Mouse (Mus musculus): Measurements from ENCODE around the gene Sh2d1b1. TPM values are rescaled to one million over a fixed set of nuclear protein-coding genes. Genes with fewer than 3 reads are reported as not detected.
"Not testable (repeated sequence)": the region's sequence is repeated elsewhere in the genome, so short reads cannot be mapped to it uniquely, and the experiment has no call there.

Sh2d1b1 gene
- 0.09 TPM in 1 of 2 replicates, not detected in the other for polyA plus RNA-seq (2016; fragmentation: Nextera tagmentation; extraction: Ambion mirVana)

DNA sequence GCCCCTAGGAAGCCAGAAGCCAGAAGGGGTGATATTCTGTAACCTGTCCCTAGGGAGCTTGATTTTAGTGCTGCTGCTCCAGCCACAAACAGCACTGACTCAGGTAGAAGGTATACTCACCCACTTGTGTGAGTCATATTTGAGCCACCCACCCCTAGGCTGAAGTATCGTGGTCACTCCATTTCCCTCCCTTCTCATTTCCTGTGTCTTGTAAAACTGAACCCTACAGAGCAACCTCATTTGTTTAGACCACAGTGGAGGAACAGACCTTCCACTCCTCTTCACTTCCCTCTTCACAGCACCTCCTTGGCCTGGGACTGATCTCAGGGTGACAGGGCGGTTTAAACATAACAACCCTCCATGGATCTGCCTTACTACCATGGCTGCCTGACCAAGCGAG, at the start of gene Sh2d1b1:
Sh2d1b1 (plus strand) TSS at position 305 of the 400 bp plus-strand sequence.
- H3K4me2 ChIP-seq (replicated peaks), result no peak within 1 kb of the TSS
- H3K9ac ChIP-seq (replicated peaks), result no peak within 1 kb of the TSS
- no peak within 1 kb of the TSS for H3K4me3 ChIP-seq
- H3K27ac ChIP-seq (replicated peaks), result no peak within 1 kb of the TSS
- ATAC-seq (ENCODE audit: low FRiP score, low read depth), result no peak
- H3K4me1 ChIP-seq, result no peaks in the 10 kb centered on the region
- 91% methylated on average over 3 of the region's 3 CpGs for WGBS
- no peaks in the 10 kb centered on the region for H3K27me3 ChIP-seq
- no peaks in the 10 kb centered on the region for H3K36me3 ChIP-seq
- no peaks in the 10 kb centered on the region for H3K9me3 ChIP-seq

DNA sequence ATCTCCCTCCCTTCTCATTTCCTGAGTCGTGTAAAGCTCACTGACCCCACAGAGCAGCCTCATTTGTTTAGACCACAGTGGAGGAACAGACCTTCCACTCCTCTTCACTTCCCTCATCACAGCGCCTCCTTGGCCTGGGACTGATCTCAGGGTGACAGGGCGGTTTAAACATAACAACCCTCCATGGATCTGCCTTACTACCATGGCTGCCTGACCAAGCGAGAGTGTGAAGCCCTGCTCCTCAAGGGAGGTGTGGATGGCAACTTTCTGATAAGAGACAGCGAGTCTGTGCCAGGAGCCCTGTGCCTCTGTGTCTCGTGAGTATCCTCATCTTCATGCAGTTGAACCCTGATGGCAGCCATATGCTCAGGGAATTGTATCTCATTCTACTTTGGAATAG, 44.4 kb upstream of the Sh2d1b1 start, which contains the start of gene Sh2d1b2:
Sh2d1b2 (plus strand) TSS at position 62 of the 400 bp plus-strand sequence.
- WGBS, result 83% methylated on average over 6 of the region's 6 CpGs
- H3K9ac ChIP-seq (replicated peaks); H3K4me1 ChIP-seq; H3K27me3 ChIP-seq; ATAC-seq (ENCODE audit: low FRiP score, low read depth); H3K4me2 ChIP-seq (replicated peaks); H3K27ac ChIP-seq (replicated peaks); H3K9me3 ChIP-seq; H3K36me3 ChIP-seq; H3K4me3 ChIP-seq: not testable (repeated sequence)

DNA sequence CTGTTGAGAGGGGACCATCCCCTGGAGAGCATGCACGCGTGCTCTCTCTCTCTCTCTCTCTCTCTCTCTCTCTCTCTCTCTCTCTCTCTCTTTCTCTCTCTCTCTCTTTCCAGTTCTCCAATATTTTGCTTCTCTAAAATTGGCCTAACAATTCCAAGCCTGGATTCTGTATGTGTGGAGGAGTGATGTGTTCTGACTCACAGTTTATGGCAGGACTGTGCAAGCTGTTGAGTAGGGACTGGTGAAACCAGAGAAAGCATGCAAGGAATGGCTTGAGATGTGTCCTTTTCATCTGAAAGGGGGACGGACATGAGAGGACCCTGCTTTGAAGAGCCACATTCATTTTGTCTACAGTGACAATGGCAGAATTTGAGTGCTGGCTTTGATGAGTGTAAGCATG, 32.1 kb upstream of the Sh2d1b1 start:
- no peak for ATAC-seq (ENCODE audit: low FRiP score, low read depth)

DNA sequence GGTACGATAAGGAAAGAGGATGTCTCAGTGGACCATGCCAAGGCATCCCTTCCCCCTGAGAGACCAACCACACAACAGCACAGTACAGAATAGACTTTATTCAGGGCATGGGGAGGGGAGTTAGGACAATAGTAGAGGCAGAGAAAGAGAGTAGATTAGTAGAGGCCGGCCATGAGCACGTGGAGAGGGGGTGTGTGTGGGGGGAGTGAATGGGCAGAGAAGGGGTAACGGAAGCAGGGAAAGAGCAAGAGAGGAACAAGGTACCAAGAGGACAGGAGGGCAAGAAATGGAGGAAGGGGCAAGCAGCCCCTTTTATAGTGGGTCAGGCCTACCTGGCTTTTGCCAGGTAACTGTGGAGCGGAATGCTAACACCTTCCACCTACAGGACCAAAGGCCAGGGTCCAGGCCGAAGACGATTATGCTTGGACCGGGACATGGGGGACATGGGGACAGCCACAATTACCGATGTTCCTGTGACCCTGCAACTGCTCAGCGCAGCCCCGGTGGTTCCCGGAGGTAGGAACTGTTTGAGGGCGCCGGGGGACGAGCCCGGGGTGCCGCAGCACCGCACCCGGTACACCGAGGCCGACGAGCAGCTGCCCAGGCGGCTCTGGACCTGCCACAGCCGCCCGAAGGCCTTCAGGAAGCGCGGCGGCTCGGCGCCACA, 22.1 kb upstream of the Sh2d1b1 start:
- Histone ChIP-seq H3K9me3 (no peaks in the 10 kb centered on the region), H3K4me2 (replicated peaks) (peak overlapping the region; percentile 77), H3K9ac (replicated peaks) (peak overlapping the region; percentile 86), H3K4me3 (peak overlapping the region; percentile 86), H3K27ac (replicated peaks) (no peak overlapping the region), H3K27me3 (0 out of 2 replicates have a peak, but pooled peaks cover 7% of the 10 kb centered on the region), H3K36me3 (no peaks in the 10 kb centered on the region), H3K4me1 (0 out of 2 replicates have a peak, but pooled peaks cover 6% of the 10 kb centered on the region)
- peak; percentile 86; the same call in 1 of the 2 replicates for ATAC-seq (ENCODE audit: low FRiP score, low read depth)
- 31% methylated on average over 26 of the region's 30 CpGs for WGBS

More for the DNA sequence above, 32.1 kb upstream of the Sh2d1b1 start:
- Histone ChIP-seq H3K36me3 (no peaks in the 10 kb centered on the region), H3K4me1 (no peaks in the 10 kb centered on the region), H3K9ac (replicated peaks) (no peak overlapping the region), H3K4me3 (no peak overlapping the region), H3K27ac (replicated peaks) (no peak overlapping the region), H3K27me3 (peaks cover 8% of the 10 kb centered on the region; the same call in 1 of the 2 replicates), H3K9me3 (no peaks in the 10 kb centered on the region), H3K4me2 (replicated peaks) (no peak overlapping the region)
- 85% methylated on average over 3 of the region's 3 CpGs for WGBS

GRCm38 (mm10) chr1:170255560-170255910, 21.6 kb upstream of the Sh2d1b1 start:
- no peak overlapping the region for H3K27ac ChIP-seq (replicated peaks)
- H3K9ac ChIP-seq (replicated peaks), result peak overlapping the region; percentile 86

GRCm38 (mm10) chr1:170270281-170270680, 6.8 kb upstream of the Sh2d1b1 start:
- H3K4me1 ChIP-seq, result no peaks in the 10 kb centered on the region
- H3K9ac ChIP-seq (replicated peaks), result no peak overlapping the region
- no peaks in the 10 kb centered on the region for H3K27me3 ChIP-seq
- H3K4me2 ChIP-seq (replicated peaks), result no peak overlapping the region
- H3K9me3 ChIP-seq, result 0 out of 2 replicates have a peak, but pooled peaks cover 3% of the 10 kb centered on the region
- H3K4me3 ChIP-seq, result no peak overlapping the region
- H3K36me3 ChIP-seq, result no peaks in the 10 kb centered on the region
- ATAC-seq (ENCODE audit: low FRiP score, low read depth), result no peak
- whole genome bisulfite sequencing, result 88% methylated on average over 6 of the region's 6 CpGs
- H3K27ac ChIP-seq (replicated peaks), result no peak overlapping the region

More at GRCm38 (mm10) chr1:170255560-170255910, 21.6 kb upstream of the Sh2d1b1 start:
- Histone ChIP-seq H3K4me2 (replicated peaks) (peak overlapping the region; percentile 77), H3K4me3 (peak overlapping the region; percentile 86), H3K27me3 (0 out of 2 replicates have a peak, but pooled peaks cover 7% of the 10 kb centered on the region), H3K9me3 (no peaks in the 10 kb centered on the region), H3K4me1 (0 out of 2 replicates have a peak, but pooled peaks cover 6% of the 10 kb centered on the region), H3K36me3 (no peaks in the 10 kb centered on the region)
- ATAC-seq (ENCODE audit: low FRiP score, low read depth), result peak; percentile 100
- WGBS, result 8% methylated on average over 32 of the region's 32 CpGs

DNA sequence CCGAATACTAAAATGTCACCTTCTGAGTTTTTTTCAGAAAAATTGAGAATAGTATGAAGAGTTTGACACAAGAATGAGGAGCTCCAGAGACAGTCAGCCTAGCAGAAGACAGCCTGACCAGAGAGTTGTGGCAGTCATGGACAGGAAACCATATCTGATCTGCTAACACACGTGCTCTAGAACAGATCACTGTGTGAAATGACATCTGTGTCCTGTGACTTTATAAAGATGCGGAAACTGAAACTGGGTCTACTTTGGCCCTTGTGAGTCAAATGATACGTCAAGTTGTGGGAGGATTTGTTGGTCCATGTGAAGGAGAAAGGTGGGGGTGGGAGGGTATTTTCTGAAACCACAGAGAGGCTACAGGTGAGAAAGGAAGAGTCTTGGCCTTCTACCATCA, 6.4 kb upstream of the Sh2d1b1 start:
- H3K9ac ChIP-seq (replicated peaks), result no peak overlapping the region
- no peak for ATAC-seq (ENCODE audit: low FRiP score, low read depth)
- no peak overlapping the region for H3K4me3 ChIP-seq
- H3K9me3 ChIP-seq, result 0 out of 2 replicates have a peak, but pooled peaks cover 3% of the 10 kb centered on the region
- no peak overlapping the region for H3K27ac ChIP-seq (replicated peaks)
- H3K27me3 ChIP-seq, result no peaks in the 10 kb centered on the region
- H3K4me2 ChIP-seq (replicated peaks), result no peak overlapping the region
- 91% methylated on average over 4 of the region's 4 CpGs for WGBS
- H3K4me1 ChIP-seq, result no peaks in the 10 kb centered on the region
- no peaks in the 10 kb centered on the region for H3K36me3 ChIP-seq

- no peak overlapping the region for H3K4me2 ChIP-seq (replicated peaks)
- H3K4me3 ChIP-seq, result no peak overlapping the region
- no peaks in the 10 kb centered on the region for H3K9me3 ChIP-seq
- H3K27me3 ChIP-seq, result no peaks in the 10 kb centered on the region
- H3K27ac ChIP-seq (replicated peaks), result no peak overlapping the region
- H3K9ac ChIP-seq (replicated peaks), result no peak overlapping the region
- no peaks in the 10 kb centered on the region for H3K36me3 ChIP-seq
- ATAC-seq (ENCODE audit: low FRiP score, low read depth), result no peak
- no peaks in the 10 kb centered on the region for H3K4me1 ChIP-seq
These were observed 3.9 kb upstream of the Sh2d1b1 start for GRCm38 (mm10) chr1:170273252-170273651.

DNA sequence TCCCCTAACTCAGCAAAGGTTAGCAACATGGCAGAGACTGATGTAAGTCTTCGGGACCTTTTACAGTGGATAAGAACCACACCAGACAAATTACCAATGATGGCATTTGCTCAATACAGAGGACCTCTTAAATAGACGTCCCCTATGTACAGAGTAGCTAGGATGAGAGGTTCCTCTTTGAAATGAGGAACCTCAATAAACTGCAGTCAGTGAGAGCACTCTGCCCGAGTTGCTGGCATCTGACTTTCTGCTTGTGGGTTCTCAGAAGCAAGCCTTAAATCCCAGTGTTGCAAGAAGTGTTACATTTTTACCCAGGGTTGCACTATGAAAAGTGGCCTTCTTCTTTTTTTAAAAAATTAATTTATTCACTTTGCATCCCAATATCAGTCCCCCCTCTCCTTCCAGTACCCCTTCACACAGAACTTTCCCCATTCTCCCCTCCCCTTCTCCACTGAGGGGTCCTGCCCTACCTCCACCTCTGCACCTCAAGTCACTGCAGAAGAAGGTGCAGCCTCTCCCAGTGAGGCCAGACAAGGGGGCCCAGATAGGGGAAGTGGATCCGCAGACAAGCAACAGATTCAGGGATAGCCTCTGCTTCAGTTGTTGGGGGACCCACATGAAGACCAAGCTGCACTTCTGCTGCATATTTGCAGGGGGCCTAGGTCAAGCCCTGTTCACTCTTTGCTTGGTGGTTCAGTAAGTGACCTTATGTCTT, 5.5 kb downstream of the Sh2d1b1 start:
- Histone ChIP-seq H3K36me3 (no peaks in the 10 kb centered on the region), H3K9me3 (no peaks in the 10 kb centered on the region), H3K9ac (replicated peaks) (no peak overlapping the region), H3K4me3 (no peak overlapping the region), H3K27ac (replicated peaks) (no peak overlapping the region), H3K4me2 (replicated peaks) (no peak overlapping the region), H3K27me3 (no peaks in the 10 kb centered on the region), H3K4me1 (no peaks in the 10 kb centered on the region)
- WGBS, result 83% methylated on average over 4 of the region's 4 CpGs
- ATAC-seq (ENCODE audit: low FRiP score, low read depth), result no peak

DNA sequence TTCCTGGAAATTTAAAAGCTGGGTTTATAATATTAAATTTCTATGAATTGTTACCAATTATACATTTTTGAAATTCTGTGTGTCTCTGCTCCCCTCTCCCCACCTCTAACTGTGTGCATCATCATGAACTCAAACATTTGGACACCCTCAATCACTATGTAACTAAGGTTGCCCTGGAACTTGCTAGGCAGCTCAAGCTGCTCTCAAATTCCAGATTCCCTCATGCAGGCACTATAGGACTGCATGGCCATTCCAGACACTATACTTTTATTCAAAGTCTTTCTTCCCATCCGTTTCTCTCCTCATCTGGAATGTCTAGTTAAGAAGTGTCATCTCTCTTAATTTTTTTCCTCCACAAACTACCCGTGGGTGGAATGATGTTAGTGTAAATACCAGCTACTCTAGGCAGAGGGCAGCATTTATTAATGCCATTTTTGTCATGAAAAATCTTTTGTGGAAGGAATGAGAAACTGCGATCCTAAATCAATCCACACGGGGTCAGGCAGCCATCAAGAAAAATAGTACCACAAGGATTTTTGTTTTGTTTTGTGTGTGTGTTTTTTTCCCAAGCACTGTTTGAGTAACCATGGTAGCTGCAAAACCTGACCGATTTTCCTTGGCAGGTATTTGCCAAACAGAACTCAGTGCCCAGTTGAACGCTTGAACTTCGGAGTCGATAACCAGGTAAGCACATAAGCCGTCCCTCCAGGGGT, 15.3 kb downstream of the Sh2d1b1 start:
- H3K27me3 ChIP-seq, result no peaks in the 10 kb centered on the region
- ATAC-seq (ENCODE audit: low FRiP score, low read depth), result no peak
- H3K4me3 ChIP-seq, result no peak overlapping the region
- H3K4me1 ChIP-seq, result peaks cover 6% of the 10 kb centered on the region; the same call in 1 of the 2 replicates
- WGBS, result 41% methylated on average over 9 of the region's 9 CpGs
- H3K9ac ChIP-seq (replicated peaks), result no peak overlapping the region
- H3K27ac ChIP-seq (replicated peaks), result no peak overlapping the region
- H3K36me3 ChIP-seq, result no peaks in the 10 kb centered on the region
- H3K4me2 ChIP-seq (replicated peaks), result no peak overlapping the region
- no peaks in the 10 kb centered on the region for H3K9me3 ChIP-seq

DNA sequence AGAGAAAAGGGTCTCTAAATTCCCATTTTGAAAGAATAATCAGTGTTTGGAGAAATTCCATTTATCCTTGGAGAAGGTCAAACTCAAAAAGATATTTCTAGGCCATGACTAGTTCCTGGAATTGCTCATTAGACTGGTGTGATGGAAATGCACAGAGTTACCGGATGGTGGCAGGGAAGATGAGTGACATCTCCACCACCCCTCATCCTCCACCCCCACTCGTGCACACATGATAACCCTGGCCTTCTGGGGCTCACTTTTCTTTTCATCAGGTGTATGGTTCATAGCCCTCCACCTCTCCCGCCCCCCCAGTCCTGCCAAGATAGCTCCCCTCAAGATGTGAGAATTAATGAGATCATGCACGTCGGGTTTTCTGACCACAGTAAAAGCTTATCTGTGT, 16.1 kb downstream of the Sh2d1b1 start:
- H3K27ac ChIP-seq (replicated peaks), result no peak overlapping the region
- no peaks in the 10 kb centered on the region for H3K9me3 ChIP-seq
- peak; percentile 34; the same call in 1 of the 2 replicates for ATAC-seq (ENCODE audit: low FRiP score, low read depth)
- H3K4me3 ChIP-seq, result no peak overlapping the region
- H3K9ac ChIP-seq (replicated peaks), result no peak overlapping the region
- H3K27me3 ChIP-seq, result no peaks in the 10 kb centered on the region
- WGBS, result 60% methylated on average over 5 of the region's 5 CpGs
- peaks cover 6% of the 10 kb centered on the region; the same call in 1 of the 2 replicates for H3K4me1 ChIP-seq
- no peak overlapping the region for H3K4me2 ChIP-seq (replicated peaks)
- H3K36me3 ChIP-seq, result no peaks in the 10 kb centered on the region

Data from midbrain, embryonic 12.5 days (tissue).